Mouse (Mus musculus) layer of hippocampus, adult 18-20 months (tissue): Measurements from ENCODE around the gene Golph3. TPM values are rescaled to one million over a fixed set of nuclear protein-coding genes. Genes with fewer than 3 reads are reported as not detected.
"Not testable (repeated sequence)": the region's sequence is repeated elsewhere in the genome, so short reads cannot be mapped to it uniquely, and the experiment has no call there.

Experiments used
- DNase-seq, 2 experiments: peaks; one replicate each; pipeline ENCODE4 v3.0.0; 2022; ENCODE audit warnings: low spot score in 2 of 2
- total RNA-seq, 2 experiments: library from RNA; stranded (reverse); gene quantifications; 2 replicates each; pipeline ENCODE4 v1.2.3; 2021

The Golph3 gene
- total RNA-seq, 2 experiments from 2014 or later: 98.4 to 100 TPM

- no peak for DNase-seq
Observed at GRCm38 (mm10) chr15:12355261-12355660, 34.0 kb downstream of the Golph3 start.

GRCm38 (mm10) chr15:12355907-12356306 is 34.7 kb downstream of the Golph3 start:
- DNase-seq: no peak

GRCm38 (mm10) chr15:12357459-12357858 is 36.2 kb downstream of the Golph3 start:
- DNase-seq: no peak

- no peak for DNase-seq
Observed at GRCm38 (mm10) chr15:12358384-12358783, 37.1 kb downstream of the Golph3 start.

- no peak for DNase-seq
Observed at GRCm38 (mm10) chr15:12360519-12361212, 39.4 kb downstream of the Golph3 start.

GRCm38 (mm10) chr15:12362001-12362700 is 40.9 kb downstream of the Golph3 start:
- DNase-seq: peak; percentile 37 to 81

GRCm38 (mm10) chr15:12362701-12363040 is 41.4 kb downstream of the Golph3 start:
- peak; percentile 24 to 64 for DNase-seq

GRCm38 (mm10) chr15:12364096-12364495 is 42.8 kb downstream of the Golph3 start:
- no peak for DNase-seq

- DNase-seq: no peak
Observed at GRCm38 (mm10) chr15:12365416-12366071, 44.3 kb downstream of the Golph3 start.

- DNase-seq: peak; percentile 79 to 90
Observed at GRCm38 (mm10) chr15:12366072-12366469, 44.8 kb downstream of the Golph3 start.

GRCm38 (mm10) chr15:12366580-12367305 is 45.5 kb downstream of the Golph3 start:
- not testable (repeated sequence) for DNase-seq

GRCm38 (mm10) chr15:12367306-12368080 is 46.2 kb downstream of the Golph3 start:
- no peak for DNase-seq

GRCm38 (mm10) chr15:12368357-12368756 is 47.1 kb downstream of the Golph3 start:
- DNase-seq: no peak

- DNase-seq: no peak
Observed at GRCm38 (mm10) chr15:12368850-12369249, 47.6 kb downstream of the Golph3 start.

GRCm38 (mm10) chr15:12370096-12370495 is 48.8 kb downstream of the Golph3 start:
- peak in 1 of 2 experiments; percentile 23 for DNase-seq

GRCm38 (mm10) chr15:12371183-12371582 is 49.9 kb downstream of the Golph3 start:
- peak; percentile 42 to 86 for DNase-seq

- no peak for DNase-seq
Observed at GRCm38 (mm10) chr15:12373496-12373895, 52.2 kb downstream of the Golph3 start.

- DNase-seq: no peak
Observed at GRCm38 (mm10) chr15:12373918-12374317, 52.7 kb downstream of the Golph3 start.

- no peak for DNase-seq
Observed at GRCm38 (mm10) chr15:12374916-12375315, 53.7 kb downstream of the Golph3 start.

- DNase-seq: peak; percentile 41 to 75
Observed at GRCm38 (mm10) chr15:12375641-12376311, 54.5 kb downstream of the Golph3 start.
